Mouse (Mus musculus): ENCODE measurements around the gene Ramac.

Gene Ramac

DNA sequence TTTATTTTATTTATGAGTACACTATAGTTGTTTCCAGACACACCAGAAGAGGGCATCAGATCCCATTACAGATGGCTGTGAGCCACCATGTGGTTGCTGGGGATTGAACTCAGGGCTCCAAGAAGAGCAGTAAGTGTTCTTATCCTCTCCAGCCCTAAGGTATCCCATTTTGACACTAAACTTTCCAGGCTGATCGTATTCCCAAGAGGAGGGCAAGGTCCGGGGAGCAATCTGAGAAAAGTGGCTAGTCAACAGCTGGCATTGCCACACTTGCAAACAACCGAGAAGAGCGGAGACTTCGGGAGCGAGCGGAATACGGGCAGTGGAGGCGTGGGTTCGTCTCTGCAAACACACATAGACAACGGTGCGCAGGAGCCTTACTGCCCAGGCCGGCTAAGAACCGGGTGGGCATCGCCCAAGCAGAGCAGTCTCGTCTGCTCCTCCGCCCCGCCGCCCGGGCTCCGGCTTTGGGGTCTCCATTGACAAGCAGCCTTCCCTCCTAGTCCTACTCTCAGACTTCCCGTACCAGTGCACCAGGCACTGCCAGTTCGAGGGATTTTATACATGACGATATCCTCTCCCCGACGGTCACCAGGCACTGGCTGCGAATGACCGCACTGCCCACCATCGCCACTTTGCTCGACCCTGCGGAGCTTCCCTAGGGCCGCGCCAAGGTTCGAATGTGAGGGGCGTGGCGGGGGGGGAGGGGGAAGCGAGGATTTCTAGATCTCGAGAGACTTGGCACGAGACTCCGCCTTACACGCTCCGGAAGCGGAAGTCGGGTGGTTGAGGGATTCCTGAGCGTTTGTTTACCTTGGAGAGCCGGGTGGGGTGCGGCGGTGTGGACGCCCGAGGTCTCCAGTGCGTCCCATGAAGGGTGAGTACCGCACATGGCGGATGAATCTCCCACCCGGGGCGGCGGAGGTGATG is at the start of gene Ramac:
Gene Ramac (plus strand): TSS at position 746 of the 930 bp plus-strand sequence.
- peak; percentile 89 for DNase-seq

DNA sequence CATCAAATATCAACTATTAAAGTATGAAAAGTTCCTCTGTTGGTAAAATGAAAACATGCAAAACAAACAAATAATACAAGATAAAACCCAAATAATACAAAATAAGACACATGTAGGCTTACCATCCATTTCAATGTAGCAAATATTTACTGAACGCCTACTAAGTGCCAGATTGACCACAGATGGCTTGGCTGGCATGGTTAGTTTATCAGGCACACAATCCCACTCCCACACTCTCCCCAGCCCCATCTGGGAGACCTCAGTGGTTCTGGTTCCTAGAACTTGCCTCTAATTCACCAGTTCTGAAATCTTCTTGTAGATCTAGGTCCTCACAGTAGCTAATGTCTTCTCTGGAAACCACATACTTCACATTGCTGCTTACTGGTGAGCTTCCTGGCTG is 44.1 kb upstream of the Ramac start:
- DNase-seq: no peak

DNA sequence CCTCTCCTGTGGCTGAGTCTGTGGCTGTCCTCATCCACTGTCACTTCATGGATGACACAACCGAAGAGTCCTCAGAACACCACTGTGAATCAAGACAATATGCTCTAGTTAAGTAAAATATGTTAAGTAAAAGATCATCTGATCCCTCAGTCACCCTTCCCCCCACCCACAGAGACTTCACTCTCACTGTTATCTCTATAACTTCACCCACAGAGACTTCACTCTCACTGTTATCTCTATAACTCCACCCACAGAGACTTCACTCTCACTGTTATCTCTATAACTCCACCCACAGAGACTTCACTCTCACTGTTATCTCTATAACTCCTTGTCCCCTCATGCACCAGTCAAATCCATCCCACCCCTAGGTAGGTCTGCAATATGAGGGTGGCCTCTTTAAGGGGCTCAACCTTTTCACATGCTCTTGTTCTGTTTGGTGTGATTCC is 43.5 kb upstream of the Ramac start:
- no peak for DNase-seq

DNA sequence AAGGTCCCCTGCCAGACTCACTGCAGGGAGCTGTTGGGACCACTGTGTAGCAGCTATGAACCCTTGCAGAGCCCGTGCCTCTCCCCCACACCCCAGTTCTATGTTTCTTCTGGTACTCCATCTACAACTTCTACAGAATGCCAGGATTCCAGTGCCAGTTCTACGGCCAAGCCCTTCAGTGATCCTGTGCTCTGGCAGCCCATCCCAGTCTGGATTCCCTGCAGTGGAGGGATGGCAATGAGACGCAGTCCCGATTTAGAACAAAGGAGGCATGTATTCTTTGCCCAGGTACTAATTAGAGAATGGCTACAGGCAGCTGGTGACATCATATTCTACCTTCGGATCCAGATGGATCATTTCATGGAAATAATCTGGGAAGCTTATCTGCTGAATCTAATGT is 41.5 kb upstream of the Ramac start:
- no peak for DNase-seq

DNA sequence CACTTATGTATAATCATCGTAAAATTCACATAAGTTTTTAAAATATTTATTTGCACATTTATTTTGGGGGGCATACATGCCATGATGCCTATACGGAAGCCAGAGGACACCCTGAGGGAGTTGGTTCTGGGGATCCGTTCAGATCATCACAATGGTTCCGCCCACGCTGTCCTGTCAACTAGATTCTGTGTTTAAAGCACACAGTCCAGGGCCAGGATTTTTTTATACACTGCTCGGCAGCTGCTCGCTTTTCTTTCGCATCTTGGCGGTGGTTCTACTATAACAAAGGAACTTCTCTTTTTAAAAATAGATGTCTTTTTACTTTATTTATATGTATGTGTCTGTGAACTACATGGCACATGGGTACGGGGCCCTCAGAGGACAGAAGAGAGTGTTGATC is 38.9 kb upstream of the Ramac start:
- no peak for DNase-seq

DNA sequence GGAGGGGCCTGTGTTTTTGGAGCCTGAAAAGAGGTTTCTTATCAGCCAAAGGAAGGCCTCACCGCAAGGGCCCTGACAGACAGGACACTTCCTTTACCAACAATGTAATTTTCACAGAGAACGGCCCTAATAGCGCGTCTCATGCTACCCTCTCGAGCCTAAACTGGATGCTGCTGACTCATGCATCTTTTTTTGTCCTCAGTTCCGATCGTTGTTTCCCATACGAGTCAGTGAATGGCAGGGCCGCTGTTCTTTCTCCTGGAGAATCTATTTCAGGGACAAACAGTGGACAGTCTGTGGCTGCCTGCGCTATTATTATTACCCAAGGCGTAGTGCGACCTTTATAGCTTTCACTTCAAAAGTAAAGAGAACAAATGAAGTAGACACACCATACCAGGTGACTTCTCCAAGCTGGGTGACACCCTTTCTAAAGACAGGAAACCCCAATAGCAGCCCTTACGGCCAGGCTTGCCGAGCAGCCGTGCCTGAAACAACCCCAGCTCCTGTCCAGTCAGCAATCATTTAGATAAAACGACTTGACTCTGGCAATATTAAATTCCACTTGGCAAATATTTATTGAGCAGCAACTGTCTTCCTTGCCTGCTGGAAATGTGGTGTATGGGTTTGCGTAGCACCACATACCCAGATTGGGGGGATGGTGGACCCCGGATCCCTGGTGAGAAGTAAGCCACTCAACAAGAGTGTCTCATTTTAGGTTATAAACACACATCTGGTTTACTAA is 36.6 kb upstream of the Ramac start:
- no peak for DNase-seq

DNA sequence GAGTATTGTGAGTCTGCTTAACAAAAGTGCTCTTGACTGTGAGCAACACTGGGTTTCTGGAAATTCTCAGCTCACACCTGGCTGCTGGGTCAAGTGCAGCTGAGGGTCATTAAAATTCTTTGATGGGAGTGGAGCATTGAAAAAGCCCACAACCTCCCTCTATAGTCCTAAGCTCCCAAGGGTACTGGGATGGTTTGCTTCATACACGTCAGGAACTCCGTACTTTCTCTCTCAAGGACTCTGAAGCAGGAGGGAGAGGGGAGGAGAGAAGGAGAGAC is 36.1 kb upstream of the Ramac start:
- DNase-seq: no peak

DNA sequence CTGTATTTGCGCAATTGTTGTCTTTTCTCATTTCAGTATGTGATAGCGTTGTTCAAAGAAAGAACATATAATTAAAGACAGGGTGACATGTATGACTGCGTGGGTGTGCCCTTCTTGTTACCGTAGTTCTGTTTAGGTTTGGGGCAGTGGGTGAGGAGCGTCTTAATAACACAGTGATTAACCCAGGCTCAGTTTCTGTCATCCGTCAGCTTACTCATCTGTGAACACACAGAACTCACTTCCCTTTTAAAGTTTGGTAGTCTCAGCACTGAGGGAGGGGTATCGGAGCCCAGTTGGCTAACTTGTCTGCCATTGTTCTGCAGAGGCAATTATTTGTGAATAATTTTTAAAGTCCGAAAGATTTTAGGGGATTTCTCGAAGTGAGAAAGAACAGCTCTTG is 35.0 kb upstream of the Ramac start:
- DNase-seq: no peak

DNA sequence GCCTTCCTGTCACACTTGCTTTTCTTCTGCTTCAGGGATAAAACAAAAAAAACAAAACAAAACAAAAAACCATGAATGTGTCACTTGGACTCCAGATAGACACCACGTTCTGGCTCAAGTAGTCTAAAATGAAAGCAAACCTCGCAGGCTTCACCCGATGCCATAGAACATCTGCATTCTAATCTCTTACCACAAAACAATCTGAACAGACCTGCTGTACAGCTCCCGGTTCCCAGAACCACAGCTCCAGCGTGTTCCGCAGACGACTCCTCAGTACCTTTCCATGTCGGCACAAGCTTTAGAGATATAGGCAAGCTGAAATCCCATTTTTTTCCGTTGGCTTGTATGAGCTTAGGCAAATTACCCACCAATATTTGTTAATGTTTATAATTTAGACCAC is 32.9 kb upstream of the Ramac start:
- no peak for DNase-seq

DNA sequence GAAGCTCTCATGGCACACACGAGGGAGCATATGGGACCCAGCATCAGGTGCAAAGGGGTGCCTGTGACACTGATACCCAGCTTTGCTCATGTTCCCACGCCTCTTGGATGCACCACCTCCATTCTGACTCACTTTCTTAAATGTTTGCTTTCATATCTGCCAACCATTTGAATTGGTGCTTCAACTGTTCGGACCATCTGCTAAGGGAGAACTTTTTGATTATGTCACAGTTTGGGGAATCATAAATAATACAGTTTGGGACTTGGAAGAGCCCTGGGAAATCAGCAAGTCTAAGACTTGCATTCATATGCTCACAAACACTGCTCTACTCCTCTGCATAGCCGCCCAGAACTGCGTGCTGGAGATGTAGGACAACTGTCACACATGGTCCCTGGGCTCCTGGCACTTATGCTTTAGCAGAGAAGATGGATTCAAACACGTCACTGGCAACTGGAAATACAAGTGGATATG is 31.5 kb upstream of the Ramac start:
- DNase-seq: no peak

DNA sequence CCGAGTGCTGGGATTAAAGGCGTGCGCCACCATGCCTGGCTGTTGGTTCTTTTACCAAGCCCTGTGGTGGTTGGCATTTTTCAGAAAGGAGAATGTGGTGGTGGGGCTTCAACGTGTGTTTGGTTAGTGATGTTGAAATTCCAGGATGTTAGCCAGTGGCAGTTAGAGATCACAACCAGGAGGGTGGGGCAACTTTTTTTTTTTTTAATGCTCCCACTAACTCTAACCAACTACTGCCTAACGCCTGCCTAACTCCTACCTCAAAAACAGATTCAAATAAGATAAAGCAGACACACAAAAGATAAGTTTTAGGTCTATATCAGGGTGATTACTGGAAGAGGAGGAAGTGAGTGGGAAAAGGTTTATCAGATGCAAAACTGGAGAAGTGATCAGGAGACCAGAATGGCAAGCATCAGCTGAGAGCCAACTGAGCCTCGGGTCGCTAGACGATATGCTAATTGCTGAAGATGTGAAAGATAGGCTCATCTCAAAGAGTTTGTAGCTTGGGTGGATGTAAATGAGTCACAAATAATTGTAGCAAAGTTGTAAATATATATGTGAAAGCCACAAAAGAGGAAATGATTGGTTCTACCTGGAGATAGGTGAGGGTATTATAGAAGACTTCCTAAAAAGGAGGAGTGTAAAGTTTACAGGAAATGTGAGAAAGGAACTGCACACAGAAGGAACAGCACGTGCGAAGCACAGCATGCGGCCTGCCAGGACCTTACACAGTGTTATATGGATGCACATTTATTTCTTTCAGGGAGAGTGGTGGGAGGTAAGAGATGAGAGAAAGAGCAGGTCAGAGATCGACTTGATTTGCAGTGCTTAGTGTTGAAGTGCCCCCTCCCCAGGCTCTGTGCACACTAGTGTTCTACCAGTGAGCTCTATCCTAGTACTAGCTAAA is 30.3 kb upstream of the Ramac start:
- DNase-seq: no peak

DNA sequence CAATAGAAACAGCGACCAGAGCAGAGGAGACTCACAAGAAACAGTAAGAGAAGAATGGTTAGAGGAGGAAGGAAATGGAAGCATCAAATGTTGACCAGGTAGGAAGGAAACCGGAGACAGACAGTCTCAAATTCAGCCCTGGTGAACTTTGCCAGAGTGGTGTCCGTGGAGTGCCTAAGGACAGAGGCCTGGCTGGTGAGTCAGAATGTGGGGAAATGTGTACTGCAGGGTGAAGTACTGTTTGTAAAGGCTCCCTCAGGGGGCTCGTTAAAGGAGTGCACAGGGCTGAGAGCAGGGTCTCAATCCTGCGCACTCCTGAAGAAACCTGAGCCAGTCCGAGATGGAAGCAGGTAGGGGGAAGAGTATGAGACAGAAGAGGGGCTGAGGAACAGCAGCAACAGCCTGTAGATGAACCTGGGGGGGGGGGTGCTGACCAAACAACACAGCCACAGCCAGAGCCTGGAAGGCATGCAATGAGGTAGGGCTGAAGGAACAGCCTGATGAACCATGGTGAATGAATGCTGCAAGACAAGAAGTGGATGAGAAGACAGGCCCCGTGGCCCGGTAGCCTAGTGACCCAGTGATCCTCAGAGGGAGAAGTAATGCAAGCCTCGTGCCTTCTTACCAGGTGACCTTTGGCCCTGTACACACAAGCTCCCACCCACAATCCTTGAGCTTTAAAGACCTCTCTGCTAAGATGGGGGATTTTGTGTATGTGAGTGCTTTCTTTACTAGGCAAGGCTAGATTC is 27.3 kb upstream of the Ramac start:
- no peak for DNase-seq

DNA sequence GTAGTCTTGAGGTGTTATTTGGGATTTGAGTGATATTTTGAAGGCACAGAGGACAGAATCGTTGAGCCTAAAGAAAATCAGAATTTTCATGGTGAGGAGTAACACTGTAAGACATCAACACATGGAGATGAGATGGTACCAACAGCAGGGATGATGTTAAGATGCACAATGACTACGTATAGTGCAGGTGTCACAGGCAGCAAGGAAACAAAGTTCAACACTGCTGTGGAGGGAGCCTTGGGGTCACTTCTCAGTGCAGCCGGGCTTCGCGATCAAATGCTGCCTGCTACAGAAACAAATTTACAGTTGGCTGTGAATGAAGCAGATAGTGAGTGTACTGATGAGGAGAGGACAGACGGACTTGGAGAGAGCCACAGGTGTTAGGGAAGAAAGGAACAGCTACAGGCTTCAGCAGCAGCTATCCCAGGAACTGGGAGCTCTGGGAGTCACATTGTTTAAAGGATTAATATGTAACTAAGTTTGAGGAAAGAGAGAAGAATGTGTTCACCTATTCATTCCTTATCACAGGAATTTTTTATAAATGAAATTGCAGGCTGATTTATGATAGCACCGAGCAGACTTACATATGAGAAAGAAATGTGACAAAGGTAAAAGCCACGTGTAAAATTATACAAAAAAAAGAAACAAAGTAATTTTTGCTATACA is 23.9 kb upstream of the Ramac start:
- no peak for DNase-seq

DNA sequence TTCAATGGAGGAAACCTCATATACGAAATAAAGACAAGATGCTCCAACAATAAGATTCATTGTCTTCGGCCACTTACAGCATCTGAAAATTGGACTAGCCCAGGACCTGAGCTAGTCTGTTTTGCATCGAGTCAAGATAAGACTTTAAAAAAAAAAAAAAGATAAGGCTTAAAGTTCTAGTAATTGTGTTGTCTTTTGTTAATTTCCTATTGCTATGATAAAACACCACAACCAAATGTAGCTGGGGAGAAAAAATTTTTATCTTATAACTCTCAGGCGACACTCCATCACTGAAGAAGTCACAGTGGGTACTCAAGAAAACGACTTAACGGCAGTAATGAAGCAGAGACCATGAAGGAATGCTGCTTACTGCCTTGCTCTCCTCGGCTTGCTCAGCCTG is 22.7 kb upstream of the Ramac start:
- DNase-seq: no peak

DNA sequence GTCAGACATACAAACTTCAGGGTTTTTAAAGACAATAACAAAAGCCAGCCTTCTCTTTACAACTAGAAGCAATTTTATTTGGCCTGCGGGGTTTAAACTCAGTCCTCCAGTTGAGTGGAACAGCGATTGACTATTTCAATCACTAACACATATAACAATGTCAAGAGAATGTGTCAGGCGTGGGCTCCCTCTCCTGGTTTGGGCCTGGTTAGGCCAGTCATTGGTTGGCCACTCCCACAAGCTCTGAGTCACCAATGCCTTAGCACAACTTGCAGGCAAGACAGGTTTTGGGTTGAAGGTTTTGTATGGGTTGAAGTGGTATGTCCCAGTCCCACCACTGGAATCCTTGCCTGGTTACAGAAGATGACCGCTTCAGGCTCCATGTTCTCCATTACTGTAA is 18.6 kb upstream of the Ramac start:
- DNase-seq: no peak

DNA sequence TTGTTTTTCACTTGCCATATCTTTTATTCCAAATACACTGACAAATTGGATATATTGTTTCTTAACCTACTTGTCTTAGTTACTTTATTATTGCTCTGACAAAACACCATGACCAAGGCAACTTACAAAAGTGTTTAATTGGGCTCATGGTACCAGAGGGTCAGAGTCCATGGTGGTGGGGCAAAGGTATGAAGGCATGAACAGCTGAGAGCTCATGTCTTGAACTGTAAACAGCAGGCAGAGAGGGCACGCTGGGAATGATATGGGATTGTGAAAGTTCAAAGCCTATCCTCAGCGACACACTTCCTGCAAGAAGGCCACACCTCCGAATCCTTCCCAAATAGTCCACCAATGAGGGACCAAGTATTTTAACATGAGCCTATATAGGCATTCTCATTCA is 14.8 kb upstream of the Ramac start:
- no peak for DNase-seq

DNA sequence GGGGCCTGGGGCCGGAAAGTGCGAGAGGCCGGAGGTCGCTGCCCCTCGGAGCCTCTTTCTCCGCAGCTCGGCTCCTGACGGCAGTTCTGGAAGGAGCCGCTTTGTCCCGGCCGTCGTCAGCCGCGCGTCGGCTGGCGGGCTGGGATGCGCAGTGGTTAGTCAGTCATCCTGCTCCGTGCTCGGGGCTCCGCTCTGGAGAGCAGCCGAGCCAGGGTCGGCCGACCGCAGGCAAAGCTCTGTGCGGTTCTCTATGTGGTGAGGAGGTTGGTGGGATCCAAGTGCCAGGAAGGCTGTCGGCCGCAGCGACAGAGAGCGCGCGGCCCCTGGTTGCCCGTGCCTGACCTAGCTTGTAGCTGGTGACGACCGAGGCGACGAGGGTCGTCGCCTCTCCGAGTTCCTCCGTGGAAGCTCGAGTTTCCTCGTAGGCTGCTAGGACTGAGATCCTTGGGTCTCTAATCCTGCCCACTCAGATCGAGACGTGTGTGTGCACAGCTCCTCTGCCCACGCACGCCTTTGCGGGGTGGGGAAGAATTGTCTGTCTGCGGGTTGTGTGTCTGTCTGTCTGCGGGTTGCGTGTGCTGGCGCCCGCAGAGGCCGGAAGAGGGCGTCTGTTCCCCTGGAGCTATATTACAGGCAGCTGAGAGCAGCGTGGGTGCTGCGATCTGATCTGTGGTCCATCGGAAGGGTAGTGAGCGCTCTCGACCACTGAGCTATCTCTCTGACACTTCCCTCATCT is 553 bp downstream of the Ramac start:
- peak; percentile 54 for DNase-seq

DNA sequence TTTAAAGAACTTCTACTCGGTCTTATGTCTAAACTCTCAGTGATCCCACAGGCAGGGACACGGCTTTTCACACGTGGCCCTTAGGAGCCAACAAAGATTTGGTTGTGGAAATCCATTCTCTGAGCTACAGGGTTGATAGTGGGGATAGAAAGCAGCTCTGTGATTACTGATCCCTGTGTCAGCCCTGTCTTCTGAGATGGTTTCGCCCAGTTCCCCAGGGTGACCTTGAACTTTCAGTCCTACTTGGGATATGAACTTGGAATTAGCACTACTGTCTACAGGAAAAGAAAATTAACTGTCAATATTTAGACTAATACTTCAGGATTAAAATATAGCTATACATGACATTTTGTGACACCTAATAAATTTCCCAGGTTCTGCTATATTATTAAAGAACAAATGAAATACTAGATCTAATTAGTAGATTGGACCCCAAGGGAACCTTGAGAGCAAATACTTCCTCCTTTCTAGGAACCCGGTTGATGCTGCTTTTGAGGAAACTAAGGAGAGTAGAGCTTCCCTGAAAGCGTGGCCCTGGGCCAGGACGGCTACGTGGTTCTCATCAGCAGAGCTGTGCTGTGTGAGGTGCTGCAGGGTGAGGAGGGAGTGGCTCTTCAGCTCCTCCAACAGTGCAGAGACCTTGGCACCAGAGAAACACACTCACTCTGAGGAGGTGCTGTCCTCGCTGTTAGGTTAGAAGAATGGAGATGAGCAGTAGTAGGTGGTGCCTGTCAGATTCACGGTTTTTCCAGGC is 10.2 kb downstream of the Ramac start:
- DNase-seq: no peak

DNA sequence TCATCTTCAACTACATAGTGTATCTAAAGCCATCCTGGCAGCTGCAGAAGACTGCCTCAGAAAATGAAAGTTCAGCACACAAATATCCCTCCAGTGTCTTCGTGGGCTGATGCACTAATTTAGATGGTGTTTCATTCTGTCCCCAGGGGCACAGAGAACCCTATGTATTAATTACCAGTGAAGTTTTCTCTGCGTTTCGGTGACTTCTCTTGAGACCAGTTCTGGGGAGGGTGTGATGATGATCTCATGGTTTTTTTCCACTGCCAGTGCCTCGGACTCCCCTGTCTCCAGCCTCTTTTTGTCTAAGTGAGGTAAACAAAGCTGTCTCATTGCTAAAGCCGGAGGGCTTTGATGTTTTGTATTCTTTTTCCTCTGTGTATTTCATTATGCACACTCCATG is 12.6 kb downstream of the Ramac start:
- DNase-seq: no peak

DNA sequence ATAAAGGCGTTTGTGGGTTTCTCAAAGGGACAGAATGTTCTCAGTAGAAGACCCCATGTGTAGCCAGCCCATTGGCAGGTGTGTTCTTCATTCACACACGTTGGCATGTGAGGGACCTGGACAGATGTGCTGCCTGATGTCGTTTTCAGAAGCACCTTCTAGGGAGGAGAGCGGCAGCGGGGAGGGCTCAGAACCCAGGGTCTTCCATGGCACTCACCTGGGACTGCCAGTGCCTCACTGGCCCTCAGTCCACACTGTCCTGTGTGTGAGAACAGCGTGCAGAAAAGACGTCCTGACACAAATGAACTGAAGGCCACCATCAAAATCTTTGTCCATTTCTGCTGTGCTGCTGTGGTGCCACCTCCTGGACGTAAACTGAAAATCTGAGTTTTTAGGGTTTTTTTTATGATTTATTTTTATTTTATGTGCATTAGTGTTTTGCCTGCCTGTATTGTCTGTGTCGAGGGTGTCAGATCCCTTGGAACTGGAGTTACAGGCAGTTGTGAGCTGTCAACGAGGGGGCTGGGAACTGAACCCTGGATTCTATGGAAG is 15.0 kb downstream of the Ramac start:
- no peak for DNase-seq

All from thymus, postnatal 14 days (tissue).